Mouse (Mus musculus): ENCODE measurements at regions not wholly inside any gene's neighbourhood (a gene's known extent, or its start where the extent isn't known, plus 50 kb on each side); places are given as distances from the start of the nearest gene placed in this dataset.
"Not testable (repeated sequence)": the region's sequence is repeated elsewhere in the genome, so short reads cannot be mapped to it uniquely, and the experiment has no call there.

DNA sequence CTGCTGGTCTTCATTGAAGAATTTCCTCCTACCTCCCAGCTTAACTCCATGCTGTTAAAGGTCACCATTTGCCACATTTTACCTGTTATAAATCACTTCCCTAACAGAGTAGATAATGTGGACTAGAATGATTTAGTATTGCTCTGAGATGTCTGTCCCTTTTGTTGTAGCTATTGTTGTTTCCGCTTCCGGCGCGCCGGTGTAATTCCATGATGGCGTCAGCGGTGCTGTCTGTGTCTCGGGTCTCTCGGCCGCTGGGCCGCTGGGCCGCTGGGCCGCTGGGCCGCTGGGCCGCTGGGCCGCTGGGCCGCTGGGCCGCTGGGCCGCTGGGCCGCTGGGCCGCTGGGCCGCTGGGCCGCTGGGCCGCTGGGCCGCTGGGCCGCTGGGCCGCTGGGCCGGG is 77.3 kb upstream of the Mrpl21 start:
- TF ChIP-seq CTCF (IDR thresholded peaks at IDR 0.05; ENCODE audit: extremely low read depth, insufficient read depth, insufficient read length, insufficient replicate concordance); POLR2A (IDR thresholded peaks at IDR 0.05; ENCODE audit: low read depth, low read length): not testable (repeated sequence)

Data from spleen, adult 2 months (tissue).